Mouse (Mus musculus): ENCODE data around the gene Btbd9.

- no peak for TF ChIP-seq ZC3H11A (IDR thresholded peaks at IDR 0.05; ENCODE audit: borderline replicate concordance, low read depth, low read length)
- no peak for TF ChIP-seq CHD2 (IDR thresholded peaks at IDR 0.05; ENCODE audit: low read depth, low read length)
- no peak for TF ChIP-seq MAFK (IDR thresholded peaks at IDR 0.05; ENCODE audit: insufficient read depth, low read depth, low read length)
- no peak for TF ChIP-seq HCFC1 (IDR thresholded peaks at IDR 0.05; ENCODE audit: borderline replicate concordance, insufficient read depth, low read length)
Observed at GRCm38 (mm10) chr17:30539098-30539497, 37.2 kb downstream of the Btbd9 start.
